Mouse (Mus musculus) hindbrain, embryonic 16.5 days (tissue): ENCODE measurements around the gene Hoxb13. TPM values are rescaled to one million over a fixed set of nuclear protein-coding genes. Genes with fewer than 3 reads are reported as not detected.

Experiments used
- ATAC-seq: fragments of 200-750 bp; cut with Nextera tagmentation; 2 replicates; pipeline ENCODE4 v1.8.0; 2017; ENCODE audit warnings: moderate TSS enrichment, moderate library complexity
- H3K27ac ChIP-seq: fragments of 300-500 bp; sonication (generic); 2 replicates; pipeline ENCODE4 v1.5.1; 2014; ENCODE audit warnings: low read depth, mild to moderate bottlenecking, control low read depth, low read length, moderate library complexity
- H3K27me3 ChIP-seq: fragments of 300-500 bp; sonication (generic); replicated peaks from 2 replicates; pipeline ENCODE4 v1.6.1; 2014; ENCODE audit warnings: low read length; ENCODE audit not compliant: control insufficient read depth, insufficient read depth
- H3K36me3 ChIP-seq: fragments of 300-500 bp; sonication (generic); 2 replicates; pipeline ENCODE4 v1.6.1; 2014; ENCODE audit warnings: mild to moderate bottlenecking, low read length, moderate library complexity, mixed read lengths; ENCODE audit not compliant: control insufficient read depth, insufficient read depth
- H3K4me1 ChIP-seq: fragments of 300-500 bp; sonication (generic); 2 replicates; pipeline ENCODE4 v1.6.1; 2014; ENCODE audit warnings: low read depth, low read length; ENCODE audit not compliant: control insufficient read depth, insufficient read depth
- H3K4me2 ChIP-seq: fragments of 300-500 bp; sonication (generic); 2 replicates; pipeline ENCODE4 v1.6.1; 2014; ENCODE audit warnings: mild to moderate bottlenecking, low read length, control low read depth, moderate library complexity
- H3K4me3 ChIP-seq: fragments of 300-500 bp; sonication (generic); 2 replicates; pipeline ENCODE4 v1.5.1; 2014; ENCODE audit warnings: mild to moderate bottlenecking, low read length, control low read depth, moderate library complexity
- H3K9ac ChIP-seq: fragments of 300-500 bp; sonication (generic); 2 replicates; pipeline ENCODE4 v1.6.1; 2014; ENCODE audit warnings: low read depth, mild to moderate bottlenecking, control low read depth, low read length, moderate library complexity
- H3K9me3 ChIP-seq: fragments of 300-500 bp; sonication (generic); 2 replicates; pipeline ENCODE4 v1.6.1; 2014; ENCODE audit warnings: mild to moderate bottlenecking, low read length, moderate library complexity; ENCODE audit not compliant: control insufficient read depth
- WGBS: fragments of 180-500 bp; shearing (Covaris S2); extraction: QIAGEN DNeasy Blood & Tissue Kit; methylation state at CpG from one replicate; pipeline ENCODE4 v1.1.7; 2014; 5-methylcytosine and 5-hydroxymethylcytosine counted together
- polyA plus RNA-seq: library from polyadenylated mRNA; unstranded; fragments of >200 nt; fragmentation: Nextera tagmentation; extraction: Ambion mirVana; gene quantifications from 2 replicates; pipeline ENCODE4 v1.2.1, GENCODE M21; 2015

The Hoxb13 gene
- polyA plus RNA-seq, 1 experiment from 2014 or later = not detected

GRCm38 (mm10) chr11:96181061-96181460 lies 13.1 kb upstream of the Hoxb13 start:
- Histone ChIP-seq H3K4me1 (no peaks in the 10 kb centered on the region), H3K36me3 (no peaks in the 10 kb centered on the region), H3K9me3 (peaks cover 9% of the 10 kb centered on the region), H3K9ac (no peak overlapping the region), H3K27ac (no peak overlapping the region), H3K27me3 (peaks cover 78% of the 10 kb centered on the region), H3K4me3 (no peak overlapping the region), H3K4me2 (no peak overlapping the region)
- ATAC-seq = no peak
- WGBS = 30% methylated on average over 4 of the region's 4 CpGs

- Histone ChIP-seq H3K27me3 (peaks cover 85% of the 10 kb centered on the region), H3K36me3 (no peaks in the 10 kb centered on the region), H3K9me3 (peaks cover 5% of the 10 kb centered on the region), H3K4me2 (no peak overlapping the region), H3K9ac (no peak overlapping the region), H3K27ac (no peak overlapping the region), H3K4me1 (no peaks in the 10 kb centered on the region), H3K4me3 (no peak overlapping the region)
- ATAC-seq = no peak
These were observed 9.9 kb upstream of the Hoxb13 start for GRCm38 (mm10) chr11:96184233-96184632.

- Histone ChIP-seq H3K36me3 (no peaks in the 10 kb centered on the region), H3K4me2 (no peak overlapping the region), H3K4me1 (no peaks in the 10 kb centered on the region), H3K27me3 (peaks cover 80% of the 10 kb centered on the region), H3K4me3 (no peak overlapping the region), H3K27ac (no peak overlapping the region), H3K9me3 (peaks cover 5% of the 10 kb centered on the region), H3K9ac (no peak overlapping the region)
- ATAC-seq = no peak
- 24% methylated on average over 4 of the region's 4 CpGs for WGBS
These were observed 6.8 kb upstream of the Hoxb13 start for GRCm38 (mm10) chr11:96187321-96187720.

GRCm38 (mm10) chr11:96189810-96190522 lies 4.2 kb upstream of the Hoxb13 start:
- Histone ChIP-seq H3K4me3 (no peak overlapping the region), H3K9ac (no peak overlapping the region), H3K27ac (no peak overlapping the region), H3K4me2 (no peak overlapping the region), H3K27me3 (peaks cover 87% of the 10 kb centered on the region), H3K4me1 (no peaks in the 10 kb centered on the region), H3K36me3 (no peaks in the 10 kb centered on the region), H3K9me3 (no peaks in the 10 kb centered on the region)
- WGBS = 1% methylated on average over 28 of the region's 28 CpGs
- no peak for ATAC-seq

- Histone ChIP-seq H3K9me3 (no peaks in the 10 kb centered on the region), H3K36me3 (no peaks in the 10 kb centered on the region), H3K9ac (no peak overlapping the region), H3K4me3 (no peak overlapping the region), H3K27ac (no peak overlapping the region), H3K27me3 (peaks cover 84% of the 10 kb centered on the region), H3K4me1 (no peaks in the 10 kb centered on the region), H3K4me2 (no peak overlapping the region)
- ATAC-seq = no peak
- 3% methylated on average over 5 of the region's 5 CpGs for WGBS
These were observed 3.0 kb upstream of the Hoxb13 start for GRCm38 (mm10) chr11:96191132-96191531.

- WGBS = 2% methylated on average over 10 of the region's 10 CpGs
- Histone ChIP-seq H3K4me2 (peak overlapping the region; percentile 18), H3K4me3 (peak overlapping the region; percentile 7; the same call in 1 of the 2 replicates)
These were observed 240 bp downstream of the Hoxb13 start for GRCm38 (mm10) chr11:96194401-96194710.

GRCm38 (mm10) chr11:96194961-96195640 lies 985 bp downstream of the Hoxb13 start:
- Histone ChIP-seq H3K36me3 (no peaks in the 10 kb centered on the region), H3K27me3 (peaks cover 84% of the 10 kb centered on the region), H3K4me1 (no peaks in the 10 kb centered on the region), H3K9ac (no peak overlapping the region), H3K4me2 (no peak overlapping the region), H3K9me3 (no peaks in the 10 kb centered on the region), H3K27ac (no peak overlapping the region), H3K4me3 (no peak overlapping the region)
- ATAC-seq = no peak
- 6% methylated on average over 11 of the region's 11 CpGs for WGBS

More at GRCm38 (mm10) chr11:96194401-96194710, 240 bp downstream of the Hoxb13 start:
- ATAC-seq = no peak
- no peak overlapping the region for H3K9ac ChIP-seq
- H3K27me3 ChIP-seq = peaks cover 83% of the 10 kb centered on the region
- no peaks in the 10 kb centered on the region for H3K36me3 ChIP-seq
- no peaks in the 10 kb centered on the region for H3K9me3 ChIP-seq
- no peaks in the 10 kb centered on the region for H3K4me1 ChIP-seq
- H3K27ac ChIP-seq = no peak overlapping the region

- Histone ChIP-seq H3K9ac (no peak overlapping the region), H3K9me3 (no peaks in the 10 kb centered on the region), H3K4me1 (no peaks in the 10 kb centered on the region), H3K27me3 (peaks cover 85% of the 10 kb centered on the region), H3K36me3 (no peaks in the 10 kb centered on the region), H3K27ac (no peak overlapping the region), H3K4me3 (no peak overlapping the region), H3K4me2 (no peak overlapping the region)
- ATAC-seq = no peak
- 1% methylated on average over 20 of the region's 20 CpGs for WGBS
These were observed 1.7 kb downstream of the Hoxb13 start for GRCm38 (mm10) chr11:96195769-96196280.

- WGBS = 1% methylated on average over 12 of the region's 12 CpGs
- no peak overlapping the region for H3K4me3 ChIP-seq
- H3K27ac ChIP-seq = no peak overlapping the region
- no peak overlapping the region for H3K4me2 ChIP-seq
- no peaks in the 10 kb centered on the region for H3K36me3 ChIP-seq
- H3K9me3 ChIP-seq = no peaks in the 10 kb centered on the region
- H3K27me3 ChIP-seq = peaks cover 81% of the 10 kb centered on the region
- no peak for ATAC-seq
- H3K9ac ChIP-seq = no peak overlapping the region
- no peaks in the 10 kb centered on the region for H3K4me1 ChIP-seq
These were observed 4.5 kb downstream of the Hoxb13 start for GRCm38 (mm10) chr11:96198642-96199041.
